Mouse (Mus musculus) left cerebral cortex, postnatal 36 days (tissue): ENCODE measurements around the gene Kank3. TPM values are rescaled to one million over a fixed set of nuclear protein-coding genes. Genes with fewer than 3 reads are reported as not detected.

Source experiments
- DNase-seq, 2 experiments: peaks; one replicate each; pipeline ENCODE4 v3.0.0; 2021 to 2022; ENCODE audit warnings: low spot score in 2 of 2, mixed read lengths in 1 of 2
- intact Hi-C: fragments of 180-260 bp; cut with DNase I; formaldehyde crosslinking; loops from one replicate; pipeline ENCODE4 v1.15.1; 2025
- total RNA-seq, 2 experiments: library from RNA; stranded (reverse); gene quantifications; 2 replicates each; pipeline ENCODE4 v1.2.3; 2021

Gene Kank3
- total RNA-seq, 2 experiments from 2014 or later: 27.0 to 44.8 TPM

- DNase-seq: peak; percentile 94 to 95
- intact Hi-C loops: no loop called here
These were observed 32.9 kb downstream of the Kank3 start, which contains the start of gene Cd320 for GRCm38 (mm10) chr17:33842966-33843795. Cd320 (plus strand) TSS chr17:33843091.

DNA sequence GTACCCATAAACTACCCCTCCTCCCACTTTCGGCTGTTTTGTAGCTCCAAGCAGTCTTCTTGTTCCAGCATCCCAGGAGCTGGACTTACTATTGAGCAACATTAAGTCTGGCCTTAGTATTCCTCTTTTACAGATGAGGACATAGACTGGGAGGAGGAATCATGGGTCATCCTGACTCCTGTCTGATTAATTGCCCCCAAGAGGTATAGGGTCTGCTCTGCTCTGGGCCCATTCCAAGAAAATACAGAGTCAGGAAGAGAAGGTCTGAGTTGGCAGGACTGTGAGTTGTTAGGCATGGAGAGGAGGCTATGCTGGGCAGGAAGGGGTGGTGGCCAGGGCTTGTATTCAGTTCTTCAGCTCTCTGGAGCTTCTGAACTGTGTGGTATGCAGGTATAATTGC is 33.9 kb downstream of the Kank3 start:
- intact Hi-C loops: no loop called here
- DNase-seq: no peak

DNA sequence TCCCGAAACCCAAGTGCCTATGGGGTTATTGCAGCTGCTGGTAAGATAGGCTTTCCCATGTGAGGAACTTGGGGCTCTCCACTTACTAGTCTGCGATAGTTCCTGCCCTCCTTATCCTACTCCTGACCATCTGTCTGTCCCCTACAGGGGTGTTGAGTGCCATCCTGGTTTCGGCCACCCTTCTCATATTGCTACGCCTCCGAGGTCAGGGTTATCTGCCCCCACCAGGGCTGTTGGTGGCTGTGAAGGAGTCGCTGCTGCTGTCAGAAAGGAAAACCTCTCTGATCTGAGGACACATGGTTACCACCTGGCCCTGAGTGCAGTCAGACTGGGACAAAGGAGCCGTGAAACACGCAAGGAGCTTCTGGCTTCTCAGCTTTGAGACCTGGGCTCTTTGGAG is 37.8 kb downstream of the Kank3 start:
- no peak for DNase-seq
- intact Hi-C loops: no loop called here

GRCm38 (mm10) chr17:33851331-33851730 is 41.0 kb downstream of the Kank3 start:
- no peak for DNase-seq
- intact Hi-C loops: no loop called here

- intact Hi-C loops: no loop called here
These were observed 47.5 kb downstream of the Kank3 start for GRCm38 (mm10) chr17:33857816-33858215.

GRCm38 (mm10) chr17:33865330-33866030 is 55.2 kb downstream of the Kank3 start:
- intact Hi-C loops: no loop called here
- peak; percentile 79 to 81 for DNase-seq

More at GRCm38 (mm10) chr17:33857816-33858215, 47.5 kb downstream of the Kank3 start:
- no peak for DNase-seq

Other genes starting within 250 kb of the Kank3 start
- gene Zfp414, start 181.4 kb upstream of the Kank3 start, total RNA-seq: 10 to 100 TPM; 43.6 to 46.6 TPM
- under 1 TPM in 1 of 2 experiments, not detected in 1; 0.68 TPM for gene Pram1, start 172.5 kb upstream of the Kank3 start, total RNA-seq
- 100 to 1,000 TPM; 102 to 150 TPM for gene Hnrnpm, start 123.7 kb upstream of the Kank3 start, total RNA-seq
- gene March2, start 91.8 kb upstream of the Kank3 start, total RNA-seq: 10 to 100 TPM; 90.2 to 97.0 TPM
- 100 to 1,000 TPM; 328 to 372 TPM for gene Rab11b, start 50.0 kb upstream of the Kank3 start, total RNA-seq
- 1 to 10 TPM; 3.3 to 4.8 TPM for gene Angptl4, start 28.7 kb upstream of the Kank3 start, total RNA-seq
- 100 to 1,000 TPM; 651 to 708 TPM for gene Rps28, start 14.0 kb downstream of the Kank3 start, total RNA-seq
- gene Ndufa7, start 14.1 kb downstream of the Kank3 start, total RNA-seq: 100 to 1,000 TPM; 212 to 213 TPM
- 10 to 100 TPM; 24.8 to 27.5 TPM for gene Cd320, start 32.6 kb downstream of the Kank3 start, total RNA-seq
- not detected for gene Gm7029, start 63.3 kb downstream of the Kank3 start, total RNA-seq
- 1 to 10 TPM; 2.4 to 3.1 TPM for gene Kifc1, start 80.1 kb downstream of the Kank3 start, total RNA-seq
- under 1 TPM; 0.70 to 0.96 TPM for gene Platr17, start 94.6 kb downstream of the Kank3 start, total RNA-seq
- gene Daxx, start 98.9 kb downstream of the Kank3 start, total RNA-seq: 10 to 100 TPM; 29.9 to 32.9 TPM
- gene Tapbp, start 105.4 kb downstream of the Kank3 start, total RNA-seq: 10 to 100 TPM; 35.0 to 38.3 TPM
- 10 to 100 TPM; 29.4 to 40.1 TPM for gene Zbtb22, start 105.4 kb downstream of the Kank3 start, total RNA-seq
- gene Rgl2, start 119.0 kb downstream of the Kank3 start, total RNA-seq: 10 to 100 TPM; 46.9 to 71.0 TPM
- 10 to 100 TPM; 96.1 to 98.3 TPM for gene Pfdn6, start 129.8 kb downstream of the Kank3 start, total RNA-seq
- gene Wdr46, start 130.1 kb downstream of the Kank3 start, total RNA-seq: 10 to 100 TPM; 12.6 to 15.0 TPM
- 1 to 10 TPM; 5.5 to 6.7 TPM for gene B3galt4, start 141.0 kb downstream of the Kank3 start, total RNA-seq
- 10 to 100 TPM; 84.5 to 87.0 TPM for gene Vps52, start 145.3 kb downstream of the Kank3 start, total RNA-seq
- gene Rps18, start 145.5 kb downstream of the Kank3 start, total RNA-seq: 100 to 1,000 TPM; 291 to 302 TPM
- gene H2-K1, start 189.8 kb downstream of the Kank3 start, total RNA-seq: 10 to 100 TPM; 17.2 to 19.3 TPM
- 10 to 100 TPM; 33.5 to 35.9 TPM for gene Ring1, start 214.2 kb downstream of the Kank3 start, total RNA-seq
- gene H2-Ke6, start 217.5 kb downstream of the Kank3 start, total RNA-seq: 10 to 100 TPM; 35.7 to 36.6 TPM
- gene Slc39a7, start 221.2 kb downstream of the Kank3 start, total RNA-seq: 100 to 1,000 TPM; 101 to 105 TPM
- gene Rxrb, start 221.3 kb downstream of the Kank3 start, total RNA-seq: 10 to 100 TPM; 81.9 to 87.8 TPM
- 10 to 100 TPM; 15.1 to 16.3 TPM for gene Col11a2, start 228.9 kb downstream of the Kank3 start, total RNA-seq